Mouse (Mus musculus) CD4-positive helper T cell, adult 2 months (primary cell): Measurements from ENCODE around the gene Dennd1a.

Source experiments
- DNase-seq: peaks from one replicate; pipeline ENCODE4 v3.0.0-alpha.2; 2012; ENCODE audit warnings: low read depth, missing footprints, low spot score

The Dennd1a gene

DNA sequence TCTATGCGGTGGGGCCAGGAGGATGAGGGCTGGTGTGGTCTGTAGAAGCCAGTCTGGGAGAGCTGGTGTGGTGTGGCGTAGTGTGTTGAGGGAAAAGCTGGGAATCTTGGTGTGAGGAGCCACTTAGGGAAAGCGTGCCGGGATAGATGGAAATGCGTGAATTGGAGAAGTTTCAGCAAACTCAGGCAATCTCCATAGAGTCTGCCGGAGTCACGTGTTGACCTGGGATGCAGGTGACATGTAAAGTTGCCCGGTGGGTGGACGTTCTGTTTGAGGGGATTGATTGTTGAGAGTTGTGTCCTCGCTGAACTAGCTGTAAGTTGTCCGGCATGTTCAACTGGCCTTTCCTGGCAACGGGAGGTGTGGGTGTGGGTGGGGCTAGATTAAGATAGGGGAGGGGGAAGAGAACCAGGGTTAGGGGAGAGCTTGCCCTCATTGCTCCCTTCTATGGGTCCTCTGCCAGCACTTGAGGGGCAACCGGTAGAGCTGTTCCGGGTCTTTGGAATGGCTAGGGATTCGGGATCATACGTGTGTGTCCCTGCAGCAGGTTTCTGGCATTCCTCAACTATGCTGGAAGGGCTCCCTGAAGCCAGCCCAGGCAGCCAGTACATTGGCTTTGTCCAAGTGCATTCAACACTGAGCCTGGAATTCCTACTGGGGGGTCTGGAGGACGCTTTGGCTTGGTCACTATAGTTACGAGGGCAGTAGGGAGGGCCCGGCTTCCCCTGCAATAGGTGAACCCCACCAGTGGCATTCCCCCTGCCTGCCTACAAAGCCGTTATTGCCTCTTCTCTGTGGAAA lies 510.4 kb downstream of the Dennd1a start:
- no peak for DNase-seq

DNA sequence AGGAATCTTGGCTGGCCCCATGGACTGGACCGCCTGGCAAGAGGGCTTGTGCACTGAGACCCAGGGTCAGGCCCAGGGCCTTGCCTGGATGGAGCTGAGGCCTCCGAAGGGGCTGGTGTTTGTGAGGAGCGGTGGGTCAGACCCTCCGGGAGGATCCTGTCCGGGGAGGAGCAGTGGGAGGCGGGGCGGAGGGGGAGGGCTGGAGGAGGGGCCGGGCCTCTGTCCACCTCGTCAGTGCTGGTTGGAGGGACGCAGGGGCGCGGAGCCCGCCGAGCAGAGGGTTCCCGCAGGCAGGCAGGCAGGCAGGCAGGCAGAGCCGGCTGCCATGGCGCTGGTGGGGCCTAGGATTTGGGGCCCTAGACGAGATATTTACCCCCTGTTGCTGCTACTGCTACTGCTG lies 511.2 kb downstream of the Dennd1a start, which contains the start of gene Crb2:
Gene Crb2 (plus strand): TSS at position 234 of the 400 bp plus-strand sequence.
- no peak for DNase-seq

DNA sequence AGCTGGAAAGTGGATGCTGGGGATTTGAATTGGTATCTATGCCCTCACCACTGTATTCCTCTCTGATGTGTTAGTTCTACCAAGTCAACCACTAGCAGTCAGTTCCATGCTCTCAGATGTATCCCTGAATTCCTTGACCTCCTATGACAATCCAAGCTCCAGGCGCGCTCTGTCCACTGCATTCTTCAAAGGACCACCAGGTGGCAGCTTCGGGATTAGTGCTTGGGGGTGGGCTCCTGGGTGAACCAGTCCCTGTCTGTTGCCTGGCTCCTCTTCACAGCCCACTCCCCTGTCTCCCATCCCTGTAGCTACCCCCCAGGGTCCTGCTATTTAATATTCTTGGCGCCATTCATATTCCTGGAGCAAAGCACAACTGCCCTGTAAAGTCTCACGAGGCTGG lies 512.6 kb downstream of the Dennd1a start:
- DNase-seq, result no peak

DNA sequence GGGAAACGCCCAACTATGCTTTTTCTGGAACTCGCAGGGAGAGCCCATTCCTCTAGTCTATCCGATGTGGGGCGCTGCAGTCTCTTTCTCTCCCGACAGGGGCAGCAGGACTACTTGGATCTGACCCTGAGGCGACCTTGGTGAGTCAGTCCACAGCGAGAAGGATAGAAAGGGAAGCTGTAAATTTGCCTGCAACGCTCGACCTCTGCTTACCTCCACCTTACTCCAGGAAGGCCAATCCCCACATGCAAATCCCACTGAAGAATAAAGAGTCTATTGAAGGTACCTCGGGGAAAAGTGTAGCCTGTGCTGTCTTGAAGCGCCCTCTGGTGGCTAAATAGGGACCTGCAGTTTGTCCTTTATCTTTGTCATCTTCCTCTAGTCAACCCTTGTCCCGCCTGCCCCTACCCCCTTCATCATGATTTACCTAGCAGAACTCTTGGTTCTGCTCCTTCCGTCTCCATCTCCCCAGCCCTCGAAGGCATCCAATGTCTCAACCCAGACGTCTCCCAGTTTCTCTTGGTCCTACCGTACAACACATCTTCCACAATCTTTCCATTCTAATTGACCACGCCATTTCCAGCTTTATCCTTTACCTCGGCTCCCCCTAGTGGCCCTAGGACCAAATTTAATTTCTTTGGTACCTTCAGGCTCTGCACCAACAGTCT lies 515.4 kb downstream of the Dennd1a start:
- DNase-seq, result peak; percentile 84

DNA sequence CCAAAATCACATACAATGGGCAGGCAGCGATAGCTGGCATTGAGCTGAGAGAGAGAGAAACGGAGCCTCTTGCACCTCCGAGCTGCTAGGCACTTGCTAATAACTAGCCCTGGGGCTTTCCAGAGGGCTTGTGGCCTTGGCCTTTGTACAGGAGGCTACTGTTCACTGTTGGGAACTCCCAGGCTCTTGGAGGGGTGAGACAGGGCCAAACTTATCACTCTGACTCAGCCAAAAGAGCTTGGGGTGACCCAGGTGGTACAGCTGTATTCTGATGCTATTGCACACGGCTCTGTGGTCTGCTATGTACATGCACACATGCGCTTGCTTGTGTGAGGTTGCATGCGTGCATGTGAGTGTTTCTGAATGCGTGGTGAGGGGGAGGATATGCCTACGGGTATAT lies 517.4 kb downstream of the Dennd1a start:
- no peak for DNase-seq

DNA sequence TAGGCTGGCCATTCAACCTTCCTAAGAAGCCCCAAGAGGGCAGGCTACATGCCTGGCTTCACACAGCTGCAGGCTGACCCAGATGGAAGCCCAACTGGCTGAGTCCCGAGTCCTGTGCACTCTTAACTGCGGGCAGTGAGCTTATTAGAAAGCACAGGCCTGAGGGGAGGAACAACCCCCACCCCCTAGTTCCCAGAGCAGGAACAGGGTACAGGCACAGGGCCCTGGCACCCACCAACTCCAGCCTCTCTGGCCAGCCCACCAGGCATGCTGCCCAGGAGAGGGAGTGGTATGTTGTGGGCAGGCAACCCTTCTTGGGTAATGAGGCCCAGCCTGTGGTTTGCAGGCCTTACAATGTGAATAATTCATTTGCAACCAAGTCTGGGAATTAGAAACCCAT lies 518.3 kb downstream of the Dennd1a start:
- DNase-seq, result no peak

DNA sequence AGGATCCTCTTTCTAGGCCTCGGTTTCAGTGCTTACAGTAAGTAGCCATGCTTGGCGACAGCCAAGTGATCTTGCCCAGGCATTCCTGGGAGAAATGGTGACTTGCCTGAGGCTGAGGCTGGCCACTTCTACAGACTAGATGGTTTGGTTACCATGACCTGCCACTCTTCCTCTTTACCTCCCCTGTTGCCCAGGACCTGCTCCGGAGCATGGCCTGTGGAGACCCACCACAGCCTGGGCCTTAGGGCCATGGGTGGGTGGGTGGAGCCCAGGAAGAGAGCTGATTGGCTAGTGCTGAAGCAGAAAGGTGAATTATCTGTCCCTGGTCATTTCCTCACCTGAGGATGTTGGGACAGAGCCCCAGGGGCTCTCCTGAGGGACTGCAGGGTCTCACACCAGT lies 519.5 kb downstream of the Dennd1a start:
- DNase-seq, result no peak

DNA sequence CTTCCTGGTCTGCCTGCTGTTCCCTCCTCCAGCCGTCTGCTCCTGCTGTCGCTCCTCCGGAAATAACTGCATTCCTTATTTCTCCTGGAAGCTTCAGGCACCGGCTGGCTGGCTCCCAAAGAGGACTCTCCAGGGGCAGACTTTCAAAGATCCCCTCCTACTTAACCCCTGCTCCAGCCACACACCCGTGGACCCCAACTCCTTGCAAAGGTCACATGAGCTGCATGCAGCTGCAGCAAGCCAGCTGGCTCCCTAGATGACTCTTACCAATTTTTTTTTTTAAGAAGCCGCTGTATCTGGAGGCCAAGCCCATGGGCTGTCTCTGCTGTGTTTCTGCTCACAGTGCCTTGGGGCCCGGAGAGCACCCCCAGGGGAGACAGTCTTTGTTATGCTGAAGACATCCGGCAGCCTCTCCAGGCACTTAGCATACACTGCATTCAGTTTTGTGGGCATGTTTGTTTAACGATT lies 520.1 kb downstream of the Dennd1a start:
- DNase-seq, result no peak

DNA sequence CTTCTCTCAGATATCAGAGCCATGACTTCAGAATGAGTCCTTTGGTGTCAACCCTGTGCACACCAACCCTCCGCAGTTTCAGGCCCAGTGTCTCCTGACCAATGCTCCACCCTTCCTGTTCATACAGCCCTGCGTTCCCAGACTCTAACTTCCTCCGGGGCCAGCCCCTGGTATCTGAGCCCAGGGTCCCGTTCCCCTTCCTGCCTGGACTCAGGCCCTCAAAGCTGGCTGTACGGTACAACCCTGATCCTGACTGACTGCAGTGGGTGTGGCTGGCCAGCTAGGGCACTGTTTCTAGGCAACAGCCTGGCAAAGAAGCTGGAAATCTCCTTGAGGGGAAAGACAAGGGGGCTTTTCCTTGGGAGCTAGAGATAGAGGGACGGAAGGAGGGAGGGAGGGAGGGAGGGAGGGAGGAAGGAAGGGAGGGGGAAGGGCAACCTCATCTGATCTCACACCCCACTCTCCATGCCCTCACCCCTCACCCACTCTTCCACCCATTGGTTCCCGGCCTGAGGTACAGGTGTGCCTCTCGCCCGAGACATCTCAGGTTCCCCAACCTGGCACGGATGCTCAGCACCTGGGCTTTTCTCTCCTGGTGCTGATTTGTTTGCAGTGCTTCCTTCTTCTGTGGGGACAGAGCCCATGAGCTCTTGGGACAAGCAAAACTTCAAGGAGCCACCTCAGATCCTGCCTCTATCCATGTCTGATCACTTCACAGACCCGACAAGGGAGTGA lies 521.0 kb downstream of the Dennd1a start:
- no peak for DNase-seq

DNA sequence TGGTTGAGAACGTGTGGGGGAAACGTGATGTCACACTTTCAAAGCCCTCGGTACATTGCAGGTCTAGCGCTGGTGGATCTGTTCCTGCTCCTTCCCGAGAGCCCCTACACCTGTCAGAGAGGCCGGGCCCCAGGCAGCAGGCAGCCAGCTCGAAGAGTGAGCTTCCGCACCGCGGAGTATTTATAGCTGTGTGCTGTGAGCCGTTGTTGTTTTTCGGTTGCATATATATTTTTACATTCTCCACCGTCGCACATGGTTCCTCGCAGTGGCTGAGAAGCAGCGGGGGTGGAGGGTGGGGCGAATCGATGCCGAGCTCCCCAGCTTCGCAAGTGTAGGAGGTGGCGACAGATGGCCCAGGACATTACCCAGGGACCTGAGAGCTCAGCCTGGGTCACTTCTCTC lies 522.1 kb downstream of the Dennd1a start:
- no peak for DNase-seq

DNA sequence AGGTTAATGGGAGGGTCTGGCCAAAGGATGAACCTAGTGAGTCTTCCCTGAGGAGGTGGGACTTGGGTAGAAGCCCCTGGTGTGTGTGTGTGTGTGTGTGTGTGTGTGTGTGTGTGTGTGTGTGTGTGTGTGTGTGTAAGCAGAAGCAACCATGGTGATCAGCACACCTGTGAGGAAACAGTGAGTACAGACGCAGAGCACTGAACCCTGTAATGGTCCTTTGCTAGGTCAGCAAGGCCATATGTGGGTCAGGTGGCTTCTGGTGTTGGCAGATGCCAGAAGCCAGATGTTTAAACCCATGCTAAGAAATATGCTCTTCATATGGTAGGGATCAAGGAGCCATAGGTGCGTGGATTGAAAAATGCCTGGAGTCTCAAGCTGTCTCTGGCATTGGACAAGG lies 522.7 kb downstream of the Dennd1a start:
- no peak for DNase-seq

DNA sequence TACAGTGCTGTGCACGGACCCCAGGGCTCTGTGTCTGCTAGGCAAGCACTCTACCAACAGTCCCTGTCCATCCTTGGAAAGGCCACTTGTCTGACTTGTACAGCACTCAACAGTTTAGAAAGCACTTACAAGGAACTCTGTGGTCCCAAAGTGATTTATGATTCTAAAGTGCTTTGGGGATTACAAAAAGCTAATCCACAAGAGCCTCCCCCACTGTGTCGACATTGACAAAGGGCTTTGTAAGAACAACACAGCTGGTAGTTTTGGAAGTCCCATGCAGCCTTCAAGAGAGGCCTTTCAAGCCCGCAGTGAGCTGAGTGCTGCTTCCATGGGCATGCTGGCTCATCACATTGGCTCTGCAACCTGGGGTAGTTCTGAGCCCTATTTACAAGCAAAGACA lies 523.6 kb downstream of the Dennd1a start:
- no peak for DNase-seq

DNA sequence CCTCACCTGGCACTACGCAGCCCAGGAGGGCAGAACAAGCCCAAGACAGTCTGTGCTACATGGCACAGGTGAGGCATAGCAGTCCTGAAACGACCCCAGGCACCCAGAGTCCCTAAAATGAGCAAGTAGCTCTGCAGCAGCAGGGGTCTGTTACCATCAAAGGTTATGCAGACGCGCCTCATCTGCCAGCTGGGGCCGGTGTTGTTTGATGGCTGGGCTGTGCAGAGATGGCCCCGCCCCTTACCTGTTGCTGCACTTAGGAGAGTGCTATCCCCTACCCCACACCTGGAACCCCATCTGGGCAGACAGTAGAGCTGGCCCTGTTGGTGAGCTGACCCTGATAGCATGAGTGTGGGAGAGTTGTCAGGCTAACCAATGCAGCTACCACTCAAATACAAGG lies 526.6 kb downstream of the Dennd1a start:
- DNase-seq, result no peak

DNA sequence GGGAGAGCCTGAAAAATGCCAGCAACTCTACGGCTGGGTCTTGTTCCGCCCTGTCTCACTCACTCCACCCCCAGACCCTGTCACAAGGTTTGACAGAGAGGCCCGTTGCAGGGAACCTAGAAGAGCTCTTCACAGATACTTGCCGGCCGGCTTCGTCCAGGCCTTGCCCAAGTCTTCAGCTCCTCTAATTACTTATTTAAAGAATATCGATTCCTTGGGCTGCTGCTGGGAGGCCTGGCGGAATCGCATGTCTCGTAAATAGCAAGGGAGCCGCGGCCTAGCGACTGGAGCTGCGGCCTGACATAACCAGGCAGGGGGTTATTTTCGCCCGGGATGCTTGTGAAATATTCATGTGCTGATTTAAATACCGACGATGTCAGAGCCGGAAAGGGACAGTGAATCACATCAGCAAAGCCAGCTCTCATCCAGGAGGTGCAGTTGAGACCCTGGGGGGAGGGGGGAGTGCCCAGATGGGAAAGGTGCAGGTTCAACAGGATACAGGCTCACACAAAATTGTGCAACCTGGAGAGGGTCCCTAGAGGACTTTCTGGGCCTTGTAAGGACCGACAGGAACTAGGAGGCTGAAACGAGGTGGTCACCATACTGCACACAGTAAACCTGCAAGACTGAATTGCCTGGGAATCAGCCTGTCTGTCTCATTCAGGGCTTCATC lies 528.7 kb downstream of the Dennd1a start:
- DNase-seq, result no peak

DNA sequence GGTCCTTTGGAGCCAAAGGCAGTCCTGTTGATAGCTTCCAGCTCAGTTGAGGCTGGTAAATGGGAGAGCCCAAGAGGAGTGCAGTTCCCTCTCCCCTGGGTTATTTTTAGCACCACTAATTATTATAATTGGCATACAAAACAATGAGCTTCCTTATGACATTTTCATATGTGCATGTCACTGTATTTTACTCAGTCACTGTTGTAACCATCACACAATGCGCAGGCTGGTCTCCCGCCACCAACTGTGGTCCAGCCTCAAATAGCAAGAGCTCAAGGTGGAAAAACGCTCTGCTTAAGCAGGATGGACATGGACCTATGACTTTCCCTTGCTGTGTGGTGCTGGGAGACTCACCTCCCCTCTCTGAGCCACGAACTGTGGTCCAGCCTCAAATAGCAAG lies 529.4 kb downstream of the Dennd1a start:
- no peak for DNase-seq

DNA sequence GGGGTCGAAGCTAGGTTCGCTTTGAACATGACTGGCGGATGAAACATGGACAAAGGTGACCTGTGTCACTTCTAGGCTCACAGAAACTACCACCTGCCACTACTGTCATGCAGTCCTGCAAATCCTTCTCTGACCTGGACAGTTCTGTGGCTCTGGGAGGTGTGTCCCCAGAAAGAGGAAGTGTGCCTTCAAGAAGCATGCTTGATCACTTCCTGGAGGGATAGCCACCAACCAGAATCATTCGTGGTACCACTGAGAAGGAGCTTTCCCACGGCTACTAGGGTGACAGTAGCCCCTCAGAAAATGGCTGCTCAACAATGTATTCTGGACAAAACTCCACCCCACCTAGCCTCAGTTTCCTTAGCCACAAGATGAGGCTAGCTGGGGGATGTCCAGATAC lies 530.2 kb downstream of the Dennd1a start:
- DNase-seq, result no peak

DNA sequence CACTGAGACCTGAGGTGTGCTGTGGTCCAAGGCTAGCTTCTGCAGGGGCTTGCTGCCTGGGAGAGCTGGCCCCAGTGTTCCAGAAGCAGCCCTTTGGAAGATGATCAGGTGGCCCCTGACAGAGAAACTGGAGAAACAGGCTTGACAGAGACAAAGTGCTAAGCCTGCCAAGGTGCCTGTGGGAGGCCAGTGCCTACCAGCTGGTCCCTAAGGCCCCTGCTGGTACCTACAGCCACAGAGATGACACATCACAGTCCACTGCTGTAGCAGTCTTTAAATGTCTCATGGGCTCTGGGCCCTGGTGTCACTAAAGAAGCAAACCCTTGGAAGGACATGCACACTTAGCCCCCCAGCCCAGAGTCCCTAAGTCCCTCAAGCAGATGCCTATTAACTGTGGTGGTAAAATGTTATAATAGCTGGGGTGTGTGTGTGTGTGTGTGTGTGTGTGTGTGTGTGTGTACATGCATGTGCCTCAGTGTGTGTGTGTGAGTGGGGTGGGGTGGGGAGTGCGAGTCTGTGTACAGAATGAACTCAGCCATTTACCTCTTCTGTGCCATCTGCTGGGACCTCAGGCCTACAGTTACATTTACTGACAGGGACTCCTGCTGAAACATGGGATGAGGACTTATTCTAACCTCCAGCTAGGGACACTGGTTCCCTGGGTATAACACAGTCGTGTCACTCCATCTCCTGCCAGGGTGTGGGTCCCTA lies 530.8 kb downstream of the Dennd1a start:
- DNase-seq, result no peak

DNA sequence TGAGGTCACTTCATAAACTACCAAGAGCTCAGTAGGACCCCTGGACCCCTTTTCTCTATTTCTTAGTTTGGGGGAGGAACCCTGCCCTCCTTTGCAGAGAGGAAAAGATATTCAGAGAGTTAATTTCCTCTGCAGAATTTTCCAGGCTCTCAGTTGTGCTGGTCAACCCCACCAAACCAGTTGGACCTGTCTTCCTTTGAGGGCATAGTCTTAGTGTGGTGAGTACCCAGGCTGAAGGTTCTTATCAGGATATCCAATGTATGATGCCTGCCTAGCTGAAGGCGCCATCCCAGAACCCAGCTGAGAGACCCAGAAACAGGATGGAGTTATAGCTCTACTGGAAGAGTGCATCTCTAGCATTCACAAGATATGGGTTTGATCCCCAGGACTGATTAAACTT lies 536.1 kb downstream of the Dennd1a start:
- no peak for DNase-seq

DNA sequence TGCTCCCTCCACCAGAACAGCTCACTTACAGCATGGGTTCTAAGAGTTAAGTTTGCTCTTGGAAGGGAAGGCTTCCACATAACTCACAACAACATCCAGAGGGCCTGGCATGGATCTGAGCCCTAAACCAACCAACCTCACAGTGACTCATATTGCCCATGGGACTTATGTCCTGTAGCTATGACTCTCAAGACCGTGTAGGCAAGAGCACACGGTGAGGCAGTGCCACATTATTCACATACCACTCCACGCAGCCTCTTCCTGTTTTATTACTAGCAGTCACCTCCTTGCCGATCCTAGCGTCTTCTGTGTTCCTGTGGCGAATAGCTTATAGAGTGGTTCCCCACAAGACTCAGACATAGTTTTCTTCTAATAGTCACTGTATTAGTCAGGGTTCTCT lies 537.9 kb downstream of the Dennd1a start:
- DNase-seq, result no peak
